Mouse (Mus musculus) thymus, postnatal 10 days (tissue): ENCODE results near the gene Zfp513.
A peak's percentile ranks its signal among the peaks of the same experiment; 100 is the strongest.

Source experiments
- DNase-seq, 2 experiments: peaks; one replicate each; pipeline ENCODE4 v3.0.0; 2021; ENCODE audit warnings: low spot score in 2 of 2

Zfp513 gene

GRCm38 (mm10) chr5:31200327-31200768 is 1.8 kb downstream of the Zfp513 start:
- no peak for DNase-seq

DNA sequence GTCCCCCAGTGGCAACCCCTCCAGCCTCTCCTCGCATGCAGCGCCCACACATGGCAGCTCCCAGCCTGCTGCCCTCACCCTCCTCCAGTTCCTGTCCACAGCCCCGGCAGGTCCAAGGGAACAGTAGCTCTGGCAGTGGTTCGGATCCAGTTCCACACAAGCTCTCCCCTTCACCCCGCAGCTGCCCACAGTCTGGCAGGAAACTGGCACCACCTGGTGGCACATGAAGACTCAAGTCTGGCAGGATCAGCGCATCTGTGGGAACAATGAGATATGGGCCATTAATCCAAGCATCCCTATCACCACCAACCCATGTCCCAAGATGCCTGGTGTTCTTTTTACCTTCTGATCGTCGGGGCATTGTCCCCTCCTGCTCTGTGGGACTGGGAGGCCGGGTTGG is 2.2 kb downstream of the Zfp513 start:
- peak in 1 of 2 experiments; percentile 21 for DNase-seq

- DNase-seq: no peak
Measured at GRCm38 (mm10) chr5:31199321-31199892, 2.7 kb downstream of the Zfp513 start.

DNA sequence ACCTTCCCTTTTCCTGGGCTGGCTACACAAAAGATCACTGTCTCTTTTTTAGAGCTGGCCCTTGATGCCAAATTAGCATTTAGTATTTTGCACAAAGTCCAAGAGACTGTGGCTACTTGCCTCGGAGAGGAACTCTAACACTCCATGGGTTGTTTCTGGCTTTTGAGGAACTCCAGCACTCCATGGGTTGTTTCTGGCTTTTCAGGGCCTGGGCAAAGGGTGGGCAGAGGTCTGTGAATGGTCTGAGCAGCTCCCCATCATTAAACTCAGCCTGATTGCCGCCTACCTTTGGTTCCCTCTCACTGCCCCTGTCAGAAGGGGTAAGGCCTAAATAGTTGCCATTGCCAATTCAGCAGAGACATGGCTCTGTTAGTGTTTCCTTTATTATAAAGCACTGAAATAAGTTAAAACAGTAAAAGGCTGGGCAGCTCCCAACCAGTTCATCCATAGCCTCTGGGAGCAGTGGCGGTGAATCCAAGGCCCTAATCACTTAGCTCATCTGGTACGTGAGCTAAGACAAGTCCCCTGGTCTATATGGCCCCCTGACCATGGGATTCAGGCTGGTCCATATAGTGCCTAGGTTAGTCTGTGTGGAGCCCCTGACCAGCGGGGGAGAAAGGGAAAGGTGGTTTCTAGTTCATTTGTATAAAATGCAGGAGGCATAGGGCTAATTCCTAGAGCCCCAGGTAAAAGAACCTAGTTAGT is 3.3 kb downstream of the Zfp513 start:
- no peak for DNase-seq

- DNase-seq: no peak
Measured at GRCm38 (mm10) chr5:31198170-31198569, 3.9 kb downstream of the Zfp513 start.

- no peak for DNase-seq
Measured at GRCm38 (mm10) chr5:31197072-31197471, 5.0 kb downstream of the Zfp513 start.

- no peak for DNase-seq
Measured at GRCm38 (mm10) chr5:31196207-31196606, 5.9 kb downstream of the Zfp513 start.

DNA sequence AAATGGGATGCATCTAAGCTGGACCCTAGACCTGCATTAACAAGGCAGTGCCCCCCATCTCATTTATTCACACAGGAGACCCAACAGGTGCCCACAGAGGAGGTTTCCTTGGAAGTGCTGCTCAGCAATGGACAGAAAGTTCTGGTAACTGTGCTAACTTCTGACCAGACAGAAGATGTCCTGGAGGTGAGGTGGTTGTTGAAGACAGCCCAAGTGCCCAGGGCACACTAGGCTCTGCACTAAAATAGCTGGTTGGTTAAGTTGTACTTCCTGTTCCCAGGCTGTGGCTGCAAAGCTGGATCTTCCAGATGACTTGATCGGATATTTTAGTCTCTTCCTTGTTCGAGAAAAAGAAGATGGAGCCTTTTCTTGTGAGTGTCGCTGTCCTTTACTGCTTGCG is 6.4 kb downstream of the Zfp513 start:
- DNase-seq: no peak

GRCm38 (mm10) chr5:31194486-31195485 is 7.3 kb downstream of the Zfp513 start:
- no peak for DNase-seq

GRCm38 (mm10) chr5:31193631-31194281 is 8.3 kb downstream of the Zfp513 start:
- no peak for DNase-seq

DNA sequence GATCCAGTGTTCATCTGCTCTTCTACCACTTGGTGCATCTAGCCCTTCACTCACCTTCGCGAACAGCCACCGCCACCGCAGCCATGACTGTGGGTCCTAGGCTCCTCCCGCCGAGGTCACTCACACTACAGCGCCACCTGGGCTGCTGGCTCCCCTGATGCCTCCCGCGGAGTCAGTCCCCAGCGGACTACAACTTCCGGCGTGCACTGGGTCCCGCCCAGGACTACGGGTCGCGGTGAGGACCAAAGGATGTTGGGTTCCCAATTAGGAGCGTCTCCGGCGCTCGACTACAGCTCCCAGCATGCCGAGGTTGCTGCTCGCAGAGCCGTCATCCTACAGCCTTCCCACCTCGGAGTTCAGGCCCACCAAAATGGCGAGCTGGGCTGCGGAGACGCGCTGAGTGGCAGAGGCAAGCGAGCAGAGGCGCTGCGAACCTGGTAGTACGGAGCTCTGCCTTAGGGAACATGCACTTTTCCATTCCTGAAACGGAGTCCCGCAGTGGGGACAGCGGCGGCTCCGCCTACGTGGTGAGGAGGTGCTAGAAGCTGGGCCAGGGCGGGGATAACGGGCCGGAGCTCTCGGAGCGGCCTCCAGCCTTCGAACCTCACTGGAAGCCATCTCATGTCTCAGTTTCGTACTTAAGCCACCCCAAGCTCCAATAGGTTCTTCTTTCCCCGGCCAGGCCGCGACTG is 9.0 kb downstream of the Zfp513 start, which contains the start of the genes Snx17 and Eif2b4:
Snx17 (plus strand) TSS at position 289 of the 692 bp plus-strand sequence.
Eif2b4 (minus strand) TSS at position 492 of the 692 bp plus-strand sequence.
- peak; percentile 98 to 100 for DNase-seq

DNA sequence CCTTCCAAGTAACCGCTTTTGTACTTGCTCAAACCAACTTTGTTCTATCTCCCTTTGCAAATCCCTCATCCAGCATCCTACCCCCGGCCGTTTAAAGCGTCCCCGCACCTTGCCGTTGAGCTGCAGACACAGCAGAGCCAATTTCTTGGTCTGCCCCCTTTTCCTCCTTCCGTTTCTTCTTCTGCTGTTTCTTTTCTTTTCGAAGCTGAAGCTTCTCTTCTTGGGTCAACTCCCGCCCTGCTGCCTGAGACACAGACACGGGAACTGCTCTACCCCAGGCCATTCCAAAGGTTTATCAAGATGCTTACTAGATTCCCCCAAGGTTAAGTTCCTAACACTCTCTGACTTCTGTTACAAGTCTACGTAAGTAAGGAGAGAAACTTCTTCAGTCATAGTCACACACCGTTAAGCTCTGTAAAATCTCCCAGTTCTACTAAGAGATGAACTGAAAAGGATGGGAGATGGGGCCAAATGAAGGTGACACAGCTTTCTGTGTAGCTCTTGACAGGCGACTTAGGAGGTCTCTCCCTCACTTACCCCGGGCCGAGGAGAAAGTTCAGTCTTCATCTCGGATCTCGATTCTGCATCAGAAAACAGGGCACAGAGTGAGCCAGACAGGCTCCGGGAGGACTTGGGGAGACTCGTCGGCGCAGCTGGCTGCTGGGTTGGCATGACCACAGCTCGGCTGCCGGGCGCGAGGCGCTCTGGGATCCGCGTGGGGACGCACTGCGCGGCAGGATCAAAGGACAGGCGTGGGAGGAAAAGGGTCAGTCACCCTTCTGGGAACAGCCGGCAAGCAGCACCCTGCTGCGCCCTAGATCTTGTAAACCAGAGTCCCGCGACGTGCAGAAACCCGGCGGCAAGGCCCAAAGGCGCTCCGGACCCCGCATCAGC is 9.8 kb downstream of the Zfp513 start:
- no peak for DNase-seq

GRCm38 (mm10) chr5:31190201-31190600 is 11.9 kb downstream of the Zfp513 start:
- no peak for DNase-seq

GRCm38 (mm10) chr5:31188223-31188840 is 13.8 kb downstream of the Zfp513 start:
- DNase-seq: no peak

- DNase-seq: no peak
Measured at GRCm38 (mm10) chr5:31183678-31184077, 18.4 kb downstream of the Zfp513 start.

- no peak for DNase-seq
Measured at GRCm38 (mm10) chr5:31181183-31181770, 20.8 kb downstream of the Zfp513 start.

DNA sequence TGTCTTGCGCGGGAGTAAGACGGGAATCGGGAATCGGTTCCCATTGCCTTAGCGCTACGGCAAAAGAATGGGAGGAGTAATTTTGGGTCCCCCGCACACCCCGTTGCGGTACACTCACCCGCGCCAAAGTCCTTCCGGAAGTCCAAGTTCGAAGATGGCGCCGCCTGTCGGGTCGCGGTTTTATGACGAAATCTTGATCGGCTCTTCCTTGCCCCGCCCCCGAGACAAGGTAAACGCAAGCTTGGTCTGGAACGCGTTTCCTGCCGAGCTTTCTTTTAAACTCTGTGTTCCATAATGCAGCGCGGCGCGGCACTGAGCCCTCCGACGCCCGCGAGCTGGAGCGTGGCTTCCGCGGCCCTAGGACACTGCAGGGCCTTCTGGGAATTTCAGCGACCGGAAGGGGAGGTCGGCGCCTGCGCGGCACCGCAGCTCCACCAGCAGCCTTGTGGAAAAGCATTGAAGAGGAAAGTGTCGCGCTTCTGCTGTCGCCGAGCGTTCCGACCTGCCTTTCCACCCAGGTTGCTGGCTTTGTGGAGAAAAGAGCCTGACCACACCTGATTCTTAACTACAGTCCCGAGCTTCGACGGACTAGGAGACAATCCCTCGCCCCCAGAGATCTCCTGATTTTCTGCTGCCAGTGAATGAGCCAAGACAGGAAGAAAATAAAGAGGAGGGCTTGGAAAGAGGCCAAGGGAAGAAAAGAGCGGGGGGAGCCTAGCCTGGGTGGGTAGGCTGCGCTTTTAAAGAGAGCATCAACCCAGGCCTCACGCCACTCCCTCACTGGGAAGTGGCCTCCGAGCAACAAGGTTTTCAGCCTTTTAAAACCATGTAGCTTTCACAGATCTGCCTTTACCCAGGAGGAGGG is 22.1 kb downstream of the Zfp513 start, which contains the start of the genes Gm29609 and Gtf3c2:
Gm29609 (minus strand) TSS at position 146 of the 865 bp plus-strand sequence.
Gtf3c2 (minus strand) TSS at position 379 of the 865 bp plus-strand sequence.
- DNase-seq: peak; percentile 94 to 97

DNA sequence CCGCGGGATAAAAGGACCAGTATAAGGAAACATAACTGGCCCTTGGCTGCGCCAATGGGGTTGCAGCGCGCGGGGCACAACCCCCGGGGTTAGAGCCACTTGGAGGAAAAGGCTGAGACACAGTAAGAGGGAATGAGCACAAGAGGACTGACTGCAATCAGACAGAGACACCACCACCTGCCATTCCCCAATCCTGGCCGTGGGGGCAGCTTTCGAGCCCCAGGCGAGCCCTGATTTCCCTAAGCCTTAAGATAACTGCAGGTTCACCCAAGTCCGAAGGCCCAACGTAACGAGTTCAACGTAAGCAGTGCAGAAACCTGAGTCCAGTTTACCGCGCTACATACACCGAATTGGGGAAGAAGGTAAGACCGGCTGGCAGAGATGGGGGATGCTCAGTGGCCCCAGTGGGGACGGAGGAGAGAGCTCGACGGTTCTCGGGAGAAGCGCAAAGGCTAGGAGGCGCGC is 22.8 kb downstream of the Zfp513 start:
- DNase-seq: no peak
